Mouse (Mus musculus) kidney, adult 8-10 months (tissue): ENCODE measurements around the gene Rbpj.

ENCODE experiments used
- DNase-seq, 2 experiments: peaks; one replicate each; pipeline ENCODE4 v3.0.0; 2022

Gene Rbpj

DNA sequence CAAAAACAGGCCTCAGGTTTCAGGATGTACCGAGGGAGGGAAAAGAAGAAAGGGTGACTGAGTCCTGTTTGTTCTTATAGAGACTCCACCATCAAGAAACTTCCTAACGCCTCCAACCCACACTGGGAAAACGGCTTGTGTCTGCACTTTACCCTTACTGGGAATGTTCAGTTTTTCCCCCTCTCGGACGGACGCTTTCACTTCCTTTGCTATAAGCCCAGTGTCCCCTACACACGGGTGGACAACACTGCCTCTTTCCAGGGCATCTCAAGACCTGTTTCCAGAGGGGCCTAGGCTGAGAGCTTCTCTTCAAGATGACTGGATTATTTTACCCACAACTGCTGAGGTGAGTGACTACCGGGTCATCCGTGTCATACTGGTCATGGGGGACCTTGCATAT, at the start of gene Rbpj:
Rbpj (plus strand) TSS at position 270 of the 400 bp plus-strand sequence.
- no peak for DNase-seq

DNA sequence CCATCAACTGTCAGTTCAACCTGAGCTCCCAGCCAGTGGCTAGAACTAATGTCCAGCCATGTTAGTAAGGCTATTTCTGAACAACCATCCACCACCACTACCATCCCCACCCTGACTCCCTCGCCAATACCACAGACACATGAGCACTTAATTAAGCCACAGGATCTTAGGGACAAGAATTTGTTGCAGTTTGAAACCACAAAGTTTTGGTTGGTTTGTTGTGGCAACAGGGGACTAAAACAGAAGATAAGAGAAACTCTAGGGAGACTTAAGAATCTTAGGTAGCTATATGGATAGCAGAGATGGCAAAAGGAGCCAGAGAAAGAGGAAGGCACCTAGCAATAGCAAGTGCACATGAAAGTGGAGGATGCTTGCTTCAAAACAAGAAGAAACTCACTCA, 45.2 kb upstream of the Rbpj start:
- DNase-seq: no peak

DNA sequence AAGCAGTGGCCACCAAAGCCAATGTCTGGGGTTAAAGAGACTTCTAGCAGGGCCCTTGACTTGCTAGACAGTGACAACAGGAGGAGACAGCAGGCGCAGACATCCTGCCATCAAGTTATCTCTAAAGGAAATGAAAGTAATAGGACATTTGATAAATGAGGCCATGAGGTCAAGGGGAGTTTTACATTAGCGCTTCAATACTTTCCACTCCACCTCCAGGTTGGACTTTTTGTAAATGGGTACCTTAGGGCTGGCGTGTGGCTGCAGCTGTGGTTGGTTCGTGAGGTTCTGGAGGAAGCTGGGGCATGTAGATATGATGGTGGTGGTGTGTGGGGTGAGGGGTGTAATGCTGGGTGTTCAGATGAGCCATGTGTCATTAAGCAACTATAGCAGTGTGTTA, 44.7 kb upstream of the Rbpj start:
- no peak for DNase-seq

DNA sequence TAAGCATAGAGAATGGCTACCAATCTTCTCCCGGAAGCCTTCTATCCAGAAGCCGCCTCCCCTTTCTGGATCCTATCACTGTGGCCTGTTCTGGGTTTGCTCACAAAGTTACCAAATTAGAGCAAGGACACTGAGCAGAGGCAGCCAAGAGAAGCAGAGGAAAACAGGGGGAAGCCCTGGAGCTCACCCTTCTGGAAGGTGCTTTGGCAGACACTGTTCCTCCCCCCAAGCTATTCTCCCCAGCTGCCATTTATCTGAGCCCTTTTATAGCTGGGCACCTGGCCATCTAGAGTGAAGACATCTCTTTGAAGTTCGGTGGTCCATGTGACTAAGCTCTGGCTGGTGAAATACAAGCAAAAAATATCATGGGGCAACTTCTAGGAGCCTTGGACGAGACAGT, 38.5 kb upstream of the Rbpj start:
- DNase-seq: no peak

DNA sequence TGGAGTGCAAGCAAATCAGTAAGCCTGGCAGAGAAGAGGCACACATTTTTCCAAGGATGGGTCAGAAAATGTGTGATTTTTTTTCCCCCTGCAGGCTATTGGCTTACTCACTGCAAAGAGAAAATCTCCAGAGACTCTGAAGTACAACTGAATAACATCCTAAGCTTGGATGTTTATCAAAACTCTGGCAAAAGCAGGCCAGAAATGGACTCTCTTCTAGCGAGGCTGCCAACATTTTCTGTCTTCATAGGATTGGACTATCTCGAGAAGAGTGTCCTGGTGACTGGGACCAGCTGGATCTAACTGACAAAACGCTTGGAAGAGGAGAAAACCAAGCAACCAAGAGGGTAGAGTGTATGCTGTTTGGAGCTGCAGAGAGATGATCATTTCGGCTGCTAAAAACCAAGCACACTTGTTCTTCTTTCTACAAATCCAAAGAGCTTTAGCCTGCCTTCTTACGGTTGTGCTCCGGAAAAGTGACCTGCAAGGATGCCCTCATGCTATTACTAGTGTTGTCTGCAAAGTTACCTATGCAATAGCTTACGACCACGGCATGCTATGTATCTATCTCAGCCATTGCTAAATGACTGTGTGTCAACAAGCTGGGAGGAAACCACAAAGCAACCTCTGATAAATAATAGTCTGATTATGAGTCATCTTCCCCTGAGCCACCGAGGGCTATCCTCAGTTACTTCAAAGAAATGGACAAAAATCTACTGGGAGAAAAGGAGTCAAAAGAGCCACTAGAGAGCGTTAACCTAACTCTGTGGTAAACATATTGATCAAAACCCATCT, 36.1 kb upstream of the Rbpj start:
- peak in 1 of 2 experiments; percentile 25 for DNase-seq

DNA sequence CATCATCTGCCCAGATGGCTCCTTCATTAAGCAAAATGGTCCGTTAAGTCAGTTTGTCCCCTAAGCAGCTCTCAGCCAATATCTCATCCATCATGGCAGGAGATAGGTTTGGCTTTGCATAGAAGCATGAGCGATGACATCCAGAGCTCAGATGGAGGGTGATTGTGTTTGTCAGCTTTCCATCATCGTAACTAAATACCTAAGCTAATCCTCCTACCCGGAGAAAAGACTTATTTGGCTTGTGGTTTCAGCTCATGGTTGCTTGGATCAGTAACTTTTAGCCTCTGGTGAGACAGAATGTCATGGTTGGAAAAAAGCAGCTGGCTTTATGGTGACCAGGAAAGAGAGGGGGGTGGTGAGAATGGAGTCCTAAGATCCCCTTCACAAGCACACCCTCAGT, 33.5 kb upstream of the Rbpj start:
- no peak for DNase-seq

DNA sequence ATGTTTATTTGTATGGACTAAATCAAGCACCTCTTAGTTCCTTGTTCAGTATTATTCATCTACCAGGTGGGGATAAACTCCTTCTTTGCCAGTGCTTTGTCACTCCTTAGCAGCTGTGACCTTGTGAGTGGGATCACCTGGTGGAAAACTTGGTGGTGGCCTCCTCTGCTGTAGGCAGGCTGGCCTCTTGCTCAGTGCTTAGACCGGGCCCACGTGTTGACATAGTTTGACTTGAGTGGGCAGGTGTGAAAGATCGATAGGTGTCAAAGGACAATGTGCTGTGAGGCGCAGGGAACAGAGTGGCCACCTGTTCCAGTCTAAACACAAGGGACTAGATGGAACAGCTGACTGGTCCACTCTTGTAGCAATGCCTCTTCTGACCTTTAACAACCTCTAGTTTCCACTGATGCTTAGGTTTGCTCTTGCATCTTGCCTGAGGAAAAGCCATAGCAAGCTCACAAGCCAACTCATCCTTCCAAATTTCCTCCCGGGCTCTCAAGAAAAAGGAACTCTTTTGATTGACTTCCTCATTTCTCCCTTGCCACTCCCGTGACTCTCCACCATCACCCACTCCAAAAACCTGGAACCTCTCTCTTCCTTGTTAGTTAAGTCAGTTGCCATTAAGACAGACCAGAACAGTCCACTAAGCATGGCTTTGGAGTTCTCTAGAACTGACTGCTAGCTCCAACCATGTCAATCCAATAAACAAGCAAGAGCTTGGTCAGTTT, 28.9 kb upstream of the Rbpj start:
- DNase-seq: no peak

DNA sequence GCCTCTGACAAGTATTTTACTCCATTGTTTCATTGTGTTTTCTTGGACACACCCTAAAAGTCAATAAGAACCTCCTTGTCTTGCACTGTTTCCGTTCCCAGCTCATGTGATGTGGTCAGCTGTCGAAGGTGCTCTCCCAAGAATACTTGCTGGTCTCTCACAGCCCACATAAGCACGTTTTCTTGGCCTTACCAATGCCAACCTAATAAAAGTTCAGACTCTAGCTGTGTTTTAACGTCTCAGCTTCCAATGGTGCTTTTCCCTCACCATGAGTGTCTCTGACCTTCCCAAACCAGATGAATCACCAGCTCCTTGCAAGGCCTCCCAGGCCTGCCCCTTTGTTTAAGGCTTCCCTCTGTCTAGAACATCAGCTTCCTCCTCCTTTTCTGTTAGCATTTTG, 28.2 kb upstream of the Rbpj start:
- no peak for DNase-seq

DNA sequence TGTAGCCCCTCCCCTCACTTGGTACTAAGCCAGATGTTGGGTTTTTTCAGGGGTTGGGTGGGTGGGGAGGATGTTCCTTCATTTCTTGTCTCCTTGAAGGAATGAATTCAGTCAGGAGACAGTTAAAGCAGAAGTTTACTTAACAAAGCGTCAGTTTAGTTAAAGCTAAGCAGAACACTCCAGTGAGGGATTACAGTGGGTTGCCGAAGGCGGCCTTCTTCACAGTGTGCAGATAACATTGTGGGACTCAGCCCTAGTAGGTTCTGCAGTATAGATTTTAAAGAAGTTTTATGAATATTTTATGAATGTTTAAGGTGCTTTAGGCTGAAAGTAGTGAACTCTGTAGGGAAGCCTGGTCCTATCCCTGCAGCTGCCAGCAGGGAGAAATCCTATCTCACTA, 27.7 kb upstream of the Rbpj start:
- no peak for DNase-seq

DNA sequence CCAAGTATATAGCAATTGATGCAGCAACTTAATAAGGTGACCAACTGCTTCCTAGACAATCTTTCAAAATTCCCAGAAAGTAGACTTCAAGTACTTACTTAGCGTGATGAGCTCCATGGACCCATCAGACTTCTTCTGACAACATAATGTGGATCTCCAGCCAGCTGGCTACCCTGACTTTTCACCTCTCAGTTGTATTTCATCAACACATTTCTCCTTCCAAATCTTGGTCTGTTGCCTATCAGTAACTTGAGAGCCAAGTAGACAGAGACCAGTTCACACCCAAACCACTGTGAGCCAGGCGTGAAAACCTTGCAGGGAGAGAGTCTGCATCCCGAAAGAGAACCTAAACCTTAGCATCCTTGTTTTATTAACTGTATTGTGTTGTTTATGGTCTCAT, 26.3 kb upstream of the Rbpj start:
- DNase-seq: no peak

DNA sequence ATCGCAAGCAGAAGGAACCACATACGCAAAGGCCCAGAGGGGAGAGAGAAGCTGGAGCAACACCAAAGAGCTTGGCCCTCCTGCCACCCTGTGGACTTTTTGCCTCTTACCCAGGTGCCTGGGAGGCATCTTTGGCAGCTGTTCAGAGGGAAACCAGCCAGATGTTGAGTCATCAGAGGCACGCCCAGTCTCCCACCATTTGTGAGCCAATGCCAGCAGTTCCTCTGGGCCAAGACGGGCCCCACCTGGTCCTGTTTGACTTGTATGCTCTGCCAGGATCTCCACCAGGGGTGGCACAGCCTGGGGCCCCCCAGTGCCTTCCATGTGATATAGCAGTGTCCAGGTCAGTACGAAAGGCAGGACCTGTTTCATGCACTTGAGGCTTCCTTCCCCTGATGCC, 21.9 kb upstream of the Rbpj start:
- DNase-seq: peak; percentile 57 to 74

DNA sequence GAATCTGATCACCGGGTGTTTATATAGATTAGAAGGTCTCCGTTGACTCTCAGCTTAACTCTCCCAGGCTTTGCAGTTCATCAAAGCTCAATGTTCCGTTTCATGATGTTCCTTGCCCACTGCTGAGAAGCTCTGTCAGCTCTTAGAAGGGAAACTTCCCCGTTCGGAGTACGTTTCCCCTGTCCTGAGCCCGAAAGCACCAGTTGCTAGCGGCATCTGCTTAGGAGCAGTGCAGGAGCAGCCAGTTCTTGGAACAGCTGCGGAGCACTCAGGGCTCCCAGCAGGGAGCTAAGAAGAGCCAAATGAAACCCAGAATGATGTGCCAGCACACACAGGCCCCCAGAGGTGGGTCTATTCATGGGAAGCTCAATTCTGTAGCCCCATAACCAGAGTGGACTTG, 15.0 kb upstream of the Rbpj start:
- DNase-seq: no peak

DNA sequence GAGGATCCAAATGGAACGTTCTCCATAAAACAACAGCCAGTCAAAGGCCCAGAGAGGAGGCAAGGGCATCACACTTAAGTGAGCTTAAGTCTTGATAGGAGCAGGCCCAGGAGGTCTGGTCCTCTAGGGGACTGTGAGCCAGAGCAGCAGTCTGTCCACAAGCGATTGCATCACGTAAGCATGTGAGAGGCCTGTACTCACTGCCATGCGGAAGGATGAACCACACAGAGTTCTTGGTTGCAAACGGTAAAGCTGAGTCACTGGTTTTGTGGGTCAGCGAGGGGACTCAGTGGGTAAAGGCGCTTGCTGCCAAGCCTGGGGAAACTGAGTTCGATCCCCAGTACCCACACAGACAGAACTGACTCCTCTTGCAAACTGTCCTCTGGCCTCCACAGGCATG, 14.1 kb upstream of the Rbpj start:
- DNase-seq: no peak

DNA sequence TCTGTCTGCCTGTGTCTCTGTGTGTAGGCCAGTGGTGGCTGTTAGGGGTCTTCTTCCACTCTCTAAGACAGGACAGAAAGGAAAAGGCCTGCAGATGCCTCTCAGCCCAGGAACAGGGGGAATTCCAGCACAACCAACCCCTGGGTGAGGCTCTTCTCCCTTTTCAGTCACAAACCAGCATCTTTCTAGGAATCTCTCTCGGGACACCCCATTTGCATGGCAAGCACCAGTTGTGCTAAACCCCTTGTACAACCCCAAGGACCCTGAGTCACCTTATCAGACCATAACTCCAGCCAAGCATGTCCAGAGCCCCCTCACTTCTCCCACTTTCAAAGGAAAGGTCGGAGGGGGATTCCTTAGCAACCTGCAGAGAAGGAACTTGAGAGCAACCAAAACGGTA, 13.0 kb upstream of the Rbpj start:
- DNase-seq: no peak

DNA sequence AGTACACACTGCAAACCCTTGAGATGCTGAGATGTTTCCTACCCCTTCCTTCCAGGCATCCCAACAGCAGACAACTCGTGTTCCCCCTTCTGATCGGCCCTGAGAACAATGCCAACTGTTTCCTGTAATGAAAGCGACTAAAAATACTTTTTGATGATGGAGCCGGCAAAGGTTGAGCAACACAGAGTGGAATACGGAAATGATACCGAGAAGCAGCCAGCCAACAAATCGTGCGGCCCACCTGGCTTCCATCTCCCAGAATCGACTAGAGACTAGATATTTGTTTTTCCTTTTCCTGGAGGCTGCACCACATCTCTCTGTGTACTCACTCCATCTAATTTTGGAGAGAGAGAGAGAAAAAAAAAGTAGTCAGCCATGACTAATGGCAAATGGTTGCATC, 11.2 kb upstream of the Rbpj start:
- no peak for DNase-seq

DNA sequence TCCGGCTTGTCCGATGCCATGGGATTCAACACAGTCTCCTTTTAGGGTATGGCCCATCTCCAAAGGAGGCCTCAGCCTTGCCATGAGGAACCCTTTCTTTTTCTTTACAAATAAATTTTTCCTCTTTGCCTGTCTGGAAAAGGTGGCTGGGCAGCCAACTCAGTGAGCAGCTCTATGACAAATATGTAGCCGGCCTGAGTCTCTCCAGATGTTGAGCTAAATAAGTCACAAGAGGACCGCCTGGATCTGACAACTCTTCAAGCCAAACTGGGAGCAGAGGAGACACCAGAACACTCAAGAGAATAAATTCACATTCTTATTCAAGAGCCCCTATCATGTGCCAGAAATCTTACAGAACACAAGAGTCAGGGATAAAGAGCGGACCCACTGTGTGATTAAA, 10.5 kb upstream of the Rbpj start:
- no peak for DNase-seq

DNA sequence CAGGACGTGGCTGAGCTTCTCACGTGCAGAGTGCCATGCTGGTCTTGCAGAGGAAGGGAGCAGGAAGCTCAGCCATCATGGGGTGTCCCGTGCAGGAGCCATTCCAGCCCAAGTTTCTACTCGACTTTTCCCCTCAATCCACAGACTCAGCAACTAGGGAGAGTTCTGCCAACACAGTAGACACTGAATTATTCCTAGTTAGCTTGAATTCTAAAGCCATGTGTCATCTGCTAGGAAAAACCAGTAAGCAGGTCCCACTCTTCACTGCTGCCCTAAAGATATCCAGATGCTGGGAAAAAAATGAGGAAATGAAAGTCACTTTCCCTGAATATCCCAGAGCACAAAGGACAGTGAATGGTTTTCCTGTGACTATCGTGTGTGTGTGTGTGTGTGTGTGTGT, 5.8 kb upstream of the Rbpj start:
- no peak for DNase-seq

DNA sequence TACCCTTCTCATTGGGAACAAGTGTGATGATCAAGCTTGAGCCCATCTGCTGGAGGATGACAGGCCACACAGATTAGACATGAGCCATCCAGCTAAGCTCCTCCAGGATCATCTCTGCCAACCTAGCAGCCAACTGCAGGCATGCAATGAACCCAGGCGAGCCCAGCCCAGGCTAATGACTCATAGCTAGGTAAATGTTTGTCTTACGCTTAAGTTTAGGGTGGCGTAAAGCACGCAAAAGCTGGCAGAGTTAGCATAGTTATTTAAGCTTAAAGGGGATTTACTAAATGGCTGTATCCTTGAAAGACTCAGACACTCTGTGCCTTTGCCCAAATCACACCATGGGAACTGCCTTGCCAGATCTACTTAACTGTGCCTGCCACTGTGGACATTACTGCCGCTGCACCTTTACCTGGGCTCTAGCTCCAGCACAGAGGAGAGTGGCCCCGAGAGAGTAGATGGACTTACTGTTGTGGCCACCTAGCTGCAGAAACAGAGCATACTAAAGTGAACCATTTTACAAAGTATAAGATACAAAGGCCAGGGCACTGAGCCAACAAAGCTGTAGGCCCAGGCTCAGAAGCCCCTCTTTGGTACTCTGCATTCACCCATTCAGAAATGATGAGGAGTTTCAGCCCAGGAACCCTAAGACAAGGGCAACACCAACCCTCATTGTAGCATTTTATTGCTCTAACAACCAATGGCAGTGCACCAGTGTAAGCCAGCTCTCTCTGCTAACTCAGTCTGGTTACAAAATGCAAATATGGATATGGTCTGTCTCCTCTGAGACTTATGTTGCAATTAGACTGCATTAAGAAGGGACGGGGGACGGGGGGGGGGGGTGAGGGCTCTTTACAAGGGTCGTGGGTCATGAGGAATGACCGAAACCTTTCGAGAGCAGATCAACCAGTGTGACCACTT, 2.6 kb upstream of the Rbpj start:
- no peak for DNase-seq

DNA sequence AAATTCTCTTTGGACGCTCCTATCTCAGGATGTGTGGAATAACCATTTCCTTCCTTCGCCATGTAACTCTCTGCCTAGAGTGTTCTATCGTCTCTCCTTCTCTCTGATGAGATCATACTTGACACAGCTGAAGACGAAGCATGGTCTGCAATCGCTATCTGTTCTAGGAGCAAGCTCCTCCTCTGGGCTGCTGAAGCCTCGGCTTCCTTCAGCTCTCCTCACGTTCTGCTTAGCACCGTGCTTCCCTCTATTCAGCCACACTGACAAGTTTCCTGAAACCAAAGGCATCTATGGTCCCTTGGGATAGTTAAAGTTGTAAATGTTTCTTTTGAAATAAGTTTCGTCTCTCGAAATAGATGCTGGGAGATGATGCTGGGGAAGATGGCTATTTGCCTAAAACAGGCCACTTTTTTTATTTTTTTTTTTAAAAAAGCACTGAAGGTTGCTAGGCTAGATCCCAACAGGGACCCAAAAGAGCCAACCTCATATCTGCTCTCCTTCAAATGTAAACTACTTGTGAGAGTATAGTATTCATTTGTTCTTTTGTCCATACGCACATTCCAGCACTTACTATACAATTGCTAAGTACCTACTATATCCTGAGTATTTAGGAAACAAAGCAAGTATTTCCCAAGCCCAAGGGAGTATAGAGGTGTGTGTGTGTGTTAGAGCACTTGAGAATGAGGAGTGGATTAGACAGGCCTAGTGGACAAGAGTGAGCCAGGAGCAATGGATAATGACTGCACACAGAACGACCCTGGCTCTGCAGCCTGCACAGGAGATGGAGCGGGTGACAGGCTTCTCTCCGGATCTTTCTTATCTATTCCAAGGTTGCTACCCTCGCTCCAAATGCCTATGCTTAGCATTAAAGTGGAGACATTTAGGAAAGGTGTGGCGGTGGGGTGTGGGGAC, 726 bp downstream of the Rbpj start:
- DNase-seq: no peak

DNA sequence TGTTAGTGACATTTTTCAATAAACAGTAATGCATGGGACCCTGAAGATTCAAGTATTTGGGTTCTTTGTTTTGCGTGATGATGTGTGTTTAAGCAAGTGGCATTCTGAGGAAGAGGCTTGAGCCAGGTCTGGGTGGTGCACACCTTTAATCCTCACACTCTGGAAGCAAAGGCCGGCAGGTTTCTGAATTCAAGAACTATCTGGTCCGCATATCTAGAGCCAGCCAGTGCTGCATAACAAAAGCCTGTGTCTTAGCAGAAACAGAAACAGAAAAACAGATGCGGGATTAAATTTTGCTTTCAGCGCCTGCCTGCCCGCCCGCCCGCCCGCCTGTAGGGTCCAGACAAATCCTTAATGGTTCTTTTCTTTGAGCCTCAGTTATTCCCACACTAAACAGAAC, 1.6 kb downstream of the Rbpj start:
- no peak for DNase-seq

DNA sequence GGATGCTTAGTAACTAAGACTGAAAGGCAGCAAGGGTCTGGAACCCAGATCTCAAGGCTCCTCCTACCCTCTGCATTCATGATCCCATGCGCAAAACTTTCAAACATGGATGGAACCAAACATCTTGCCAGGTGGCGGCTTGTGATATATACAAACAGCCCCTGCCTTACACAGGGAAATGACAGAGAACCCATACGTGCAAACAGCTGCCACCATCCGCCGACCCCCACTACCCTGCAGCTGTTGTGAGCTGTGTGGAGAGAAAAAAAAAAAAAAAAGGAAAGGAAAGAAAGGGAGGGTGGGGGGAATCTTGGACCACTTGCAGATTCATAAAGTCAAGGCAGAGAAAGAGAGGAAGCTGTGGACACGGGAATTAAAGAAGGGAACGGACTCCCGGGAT, 2.4 kb downstream of the Rbpj start:
- DNase-seq: no peak

DNA sequence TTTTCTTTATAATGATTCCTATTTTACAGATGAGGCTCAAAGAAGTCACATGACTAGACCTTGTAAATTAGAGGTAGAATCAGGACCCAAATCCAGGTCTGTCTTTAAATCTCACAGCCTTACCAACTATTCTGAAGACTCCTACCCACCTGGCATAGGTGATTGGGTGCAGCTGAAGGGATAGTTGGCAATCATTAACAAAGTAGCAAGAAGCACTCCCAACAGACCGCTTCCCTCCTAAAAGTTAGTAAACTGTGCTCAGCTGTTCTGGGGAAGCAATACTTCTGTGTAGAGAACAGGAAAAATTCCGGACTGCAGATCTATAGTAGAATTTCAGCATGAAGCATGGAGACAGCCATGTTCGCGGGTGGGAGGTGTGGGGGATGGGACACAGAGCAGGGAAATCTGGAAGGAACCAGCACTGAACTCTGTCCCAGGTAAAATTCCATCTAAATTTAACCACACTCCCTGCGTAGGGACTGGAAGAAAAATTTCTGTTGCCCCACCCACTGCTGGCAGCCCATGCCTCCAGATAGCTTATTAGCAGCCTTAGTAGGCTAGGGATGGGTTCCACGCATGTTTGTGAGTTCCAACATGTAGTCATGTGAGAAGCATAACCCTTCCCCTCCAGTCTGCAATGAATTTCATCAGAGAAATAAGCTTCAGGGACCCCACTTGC, 3.3 kb downstream of the Rbpj start:
- peak; percentile 63 to 66 for DNase-seq
